Mouse (Mus musculus) CH12.LX (cell line): Measurements from ENCODE around the gene Sh3d21. TPM values are rescaled to one million over a fixed set of nuclear protein-coding genes. Genes with fewer than 3 reads are reported as not detected.

ENCODE experiments used
- DNase-seq: peaks from one replicate; pipeline ENCODE4 v3.0.0-alpha.2; 2013; ENCODE audit errors: extremely low read depth
- H3K27ac ChIP-seq: 2 replicates; pipeline ENCODE4 v1.5.1; 2012; ENCODE audit warnings: low read depth, mild to moderate bottlenecking, control low read depth, moderate library complexity; ENCODE audit not compliant: insufficient read depth
- H3K27me3 ChIP-seq: replicated peaks from 2 replicates; pipeline ENCODE3; 2012; ENCODE audit warnings: inconsistent platforms
- H3K36me3 ChIP-seq, 2 experiments: replicated peaks in 1 of 2; 2 replicates each; pipeline versions ENCODE3 to v1.6.1; 2012; ENCODE audit warnings: inconsistent platforms in 1 of 2, low read length in 1 of 2, mild to moderate bottlenecking in 1 of 2, mixed read lengths in 1 of 2, moderate library complexity in 1 of 2; ENCODE audit not compliant: control insufficient read depth in 1 of 2, insufficient read depth in 1 of 2
- H3K4me1 ChIP-seq, 2 experiments: 2 replicates each; pipeline ENCODE4 v1.6.1; 2012; ENCODE audit warnings: inconsistent platforms in 1 of 2, moderate library complexity in 1 of 2; ENCODE audit not compliant: insufficient read depth in 2 of 2, control insufficient read depth in 1 of 2
- H3K4me2 ChIP-seq: 2 replicates; pipeline ENCODE4 v1.6.1; 2012; ENCODE audit warnings: low read depth, mild to moderate bottlenecking, control low read depth; ENCODE audit not compliant: poor library complexity, insufficient read depth, severe bottlenecking
- H3K4me3 ChIP-seq, 3 experiments: fragments of 150-350 bp in 1 of 3; sonication (generic) in 1 of 3; replicated peaks in 1 of 3; 2 replicates each; pipeline versions ENCODE3 to v1.5.1; 2011 to 2012; ENCODE audit warnings: low read depth in 2 of 3, low read length in 2 of 3, mild to moderate bottlenecking in 2 of 3, moderate library complexity in 2 of 3, control low read depth in 1 of 3, improper control_type of control experiment in 1 of 3, inconsistent platforms in 1 of 3, mixed read lengths in 1 of 3; ENCODE audit not compliant: poor library complexity in 1 of 3
- H3K79me2 ChIP-seq: replicated peaks from 2 replicates; pipeline ENCODE4 v1.6.1; 2012; ENCODE audit warnings: mild to moderate bottlenecking, moderate library complexity; ENCODE audit not compliant: control insufficient read depth, poor library complexity, insufficient read depth, severe bottlenecking; ENCODE audit errors: extremely low read depth
- H3K9ac ChIP-seq: 2 replicates; pipeline ENCODE4 v1.6.1; 2012; ENCODE audit warnings: low read depth, mild to moderate bottlenecking, control low read depth, moderate library complexity; ENCODE audit not compliant: insufficient read depth
- H3K9me3 ChIP-seq: replicated peaks from 2 replicates; pipeline ENCODE3; 2012; ENCODE audit warnings: low read length, inconsistent platforms, mixed read lengths
- BHLHE40 ChIP-seq: IDR thresholded peaks from 2 replicates; pipeline ENCODE4 v1.6.1; 2011; ENCODE audit warnings: mild to moderate bottlenecking, low read depth, low read length, improper control_type of control experiment
- CHD2 ChIP-seq: IDR thresholded peaks from 2 replicates; pipeline ENCODE4 v1.6.1; 2011; ENCODE audit warnings: low read length, improper control_type of control experiment
- ELF1 ChIP-seq: IDR thresholded peaks from 2 replicates; pipeline ENCODE4 v1.6.1; 2014; ENCODE audit warnings: low read depth, mild to moderate bottlenecking, inconsistent platforms, low read length, improper control_type of control experiment
- ETS1 ChIP-seq: conservative IDR thresholded peaks from 2 replicates; pipeline ENCODE4 v1.6.1; 2012; ENCODE audit warnings: low read depth, mild to moderate bottlenecking, inconsistent platforms, low read length, improper control_type of control experiment, moderate library complexity
- IRF4 ChIP-seq: IDR thresholded peaks from 2 replicates; pipeline ENCODE4 v1.6.1; 2014; ENCODE audit warnings: low read depth, mild to moderate bottlenecking, inconsistent platforms, low read length, improper control_type of control experiment
- JUN ChIP-seq: IDR thresholded peaks from 2 replicates; pipeline ENCODE4 v1.6.1; 2011; ENCODE audit warnings: low read depth, mild to moderate bottlenecking, low read length, improper control_type of control experiment, moderate library complexity; ENCODE audit not compliant: insufficient read depth
- JUND ChIP-seq: conservative IDR thresholded peaks from 2 replicates; pipeline ENCODE4 v1.6.1; 2011; ENCODE audit warnings: low read depth, low read length, improper control_type of control experiment
- KAT2A ChIP-seq: IDR thresholded peaks from 2 replicates; pipeline ENCODE4 v1.6.1; 2012; ENCODE audit warnings: low read length, improper control_type of control experiment, inconsistent platforms; ENCODE audit not compliant: insufficient replicate concordance
- MAX ChIP-seq: IDR thresholded peaks from 2 replicates; pipeline ENCODE4 v1.6.1; 2011; ENCODE audit warnings: low read length, improper control_type of control experiment
- MEF2A ChIP-seq: IDR thresholded peaks from 2 replicates; pipeline ENCODE4 v1.6.1; 2014; ENCODE audit warnings: low read depth, mild to moderate bottlenecking, inconsistent platforms, low read length, improper control_type of control experiment, borderline replicate concordance
- MXI1 ChIP-seq: IDR thresholded peaks from 2 replicates; pipeline ENCODE4 v1.6.1; 2011; ENCODE audit warnings: mild to moderate bottlenecking, low read depth, low read length, improper control_type of control experiment
- NELFE ChIP-seq: IDR thresholded peaks from 2 replicates; pipeline ENCODE4 v1.6.1; 2011; ENCODE audit warnings: low read depth, low read length, improper control_type of control experiment
- NRF1 ChIP-seq: IDR thresholded peaks from 2 replicates; pipeline ENCODE4 v1.6.1; 2014; ENCODE audit warnings: low read depth, mild to moderate bottlenecking, inconsistent platforms, low read length, improper control_type of control experiment, moderate library complexity
- POLR2A ChIP-seq: IDR thresholded peaks from 2 replicates; pipeline ENCODE4 v1.6.1; 2011; ENCODE audit warnings: low read depth, mild to moderate bottlenecking, improper control_type of control experiment, low read length
- RCOR1 ChIP-seq: conservative IDR thresholded peaks from 2 replicates; pipeline ENCODE4 v1.6.1; 2012; ENCODE audit warnings: low read depth, mild to moderate bottlenecking, inconsistent platforms, low read length, improper control_type of control experiment
- SMC3 ChIP-seq: IDR thresholded peaks from 2 replicates; pipeline ENCODE4 v1.6.1; 2011; ENCODE audit warnings: low read depth, low read length, improper control_type of control experiment
- UBTF ChIP-seq: IDR thresholded peaks from 2 replicates; pipeline ENCODE4 v1.6.1; 2012; ENCODE audit warnings: low read depth, mild to moderate bottlenecking, inconsistent platforms, low read length, improper control_type of control experiment, moderate library complexity
- USF1 ChIP-seq: IDR thresholded peaks from 2 replicates; pipeline ENCODE4 v1.6.1; 2014; ENCODE audit warnings: low read depth, mild to moderate bottlenecking, inconsistent platforms, low read length, improper control_type of control experiment
- USF2 ChIP-seq: conservative IDR thresholded peaks from 2 replicates; pipeline ENCODE4 v1.6.1; 2011; ENCODE audit warnings: low read depth, low read length, improper control_type of control experiment
- ZC3H11A ChIP-seq: IDR thresholded peaks from 2 replicates; pipeline ENCODE4 v1.6.1; 2012; ENCODE audit warnings: low read depth, mild to moderate bottlenecking, inconsistent platforms, low read length, improper control_type of control experiment
- ZMIZ1 ChIP-seq: IDR thresholded peaks from 2 replicates; pipeline ENCODE4 v1.6.1; 2012; ENCODE audit warnings: low read depth, mild to moderate bottlenecking, inconsistent platforms, low read length, improper control_type of control experiment
- dilution Hi-C: fragments of 300-500 bp; cut with MboI; formaldehyde crosslinking; loops from 2 replicates; pipeline ENCODE4 v1.14.3; 2020; ENCODE audit warnings: low sequenced_read_pairs; ENCODE audit not compliant: extremely low pct_unique_long_range_greater_than_20kb, extremely low pct_ligation_motif_present
- in situ Hi-C: fragments of 300-500 bp; cut with MboI; formaldehyde crosslinking; loops from 3 replicates; pipeline ENCODE4 v1.14.3; 2019; ENCODE audit warnings: low sequenced_read_pairs, low pct_ligation_motif_present, low pct_unique_long_range_greater_than_20kb, mixed read lengths
- polyA plus RNA-seq: library from polyadenylated mRNA; unstranded; fragments of >175 nt; gene quantifications from 2 replicates; pipeline ENCODE4 v1.2.1, GENCODE M21; 2012; ENCODE audit warnings: low read depth; ENCODE audit not compliant: insufficient read length
- total RNA-seq, 2 experiments: library from RNA; depleted of rRNA; stranded (reverse); fragments of 300-350 nt in 1 of 2; fragments of >200 nt in 1 of 2; gene quantifications; 2 replicates each; pipeline ENCODE4 v1.2.3; 2012 to 2014

Gene Sh3d21
- total and polyA plus RNA-seq, 3 experiments: 0.21 to 0.46 (median 0.35) TPM

DNA sequence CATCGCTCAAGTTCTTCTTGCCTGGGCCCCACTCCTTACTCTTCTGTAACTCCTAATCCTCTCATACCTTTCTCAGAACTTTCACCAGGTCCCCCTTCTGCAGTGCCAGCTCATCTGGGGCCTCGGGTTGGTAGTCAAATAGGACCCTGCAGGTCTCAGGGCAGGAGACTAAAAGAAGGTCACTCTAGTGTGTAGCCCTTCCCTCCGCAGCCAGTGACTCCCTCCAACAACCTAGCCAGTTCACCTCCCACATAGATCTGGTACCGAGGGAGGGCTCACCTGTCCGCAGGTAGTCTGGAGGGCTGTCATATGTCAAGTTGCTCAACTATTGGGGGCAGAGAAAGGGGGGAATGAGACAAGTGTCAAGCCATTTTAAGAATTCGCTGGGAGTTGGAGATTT, 1.8 kb downstream of the Sh3d21 start:
- Histone ChIP-seq H3K4me2 (no peak overlapping the region), H3K79me2 (no peaks in the 10 kb centered on the region), H3K27me3 (no peaks in the 10 kb centered on the region), H3K27ac (no peak overlapping the region), H3K36me3 (peaks cover 20 to 64% of the 10 kb centered on the region in 2 experiments), H3K4me3 (no peak overlapping the region), H3K4me1 (no peaks in the 10 kb centered on the region), H3K9me3 (no peaks in the 10 kb centered on the region), H3K9ac (no peak overlapping the region)
- DNase-seq: no peak
- in situ Hi-C loops (no loop called here), dilution Hi-C loops (no loop called here)
- TF ChIP-seq POLR2A (no peak), NRF1 (no peak), MEF2A (no peak), CHD2 (no peak), MAX (no peak), UBTF (no peak), ELF1 (no peak), ETS1 (no peak), KAT2A (no peak), JUN (no peak), ZMIZ1 (no peak), BHLHE40 (no peak)

GRCm38 (mm10) chr4:126160981-126161380, 2.3 kb downstream of the Sh3d21 start:
- dilution Hi-C loops (no loop called here), in situ Hi-C loops (no loop called here)

GRCm38 (mm10) chr4:126159455-126159854, 3.8 kb downstream of the Sh3d21 start:
- in situ Hi-C loops: no loop called here
- Histone ChIP-seq H3K9ac (no peak overlapping the region), H3K27me3 (no peaks in the 10 kb centered on the region), H3K4me3 (no peak overlapping the region), H3K4me2 (no peak overlapping the region), H3K27ac (no peak overlapping the region), H3K9me3 (no peaks in the 10 kb centered on the region), H3K79me2 (no peaks in the 10 kb centered on the region), H3K4me1 (no peaks in the 10 kb centered on the region), H3K36me3 (peaks cover 5 to 68% of the 10 kb centered on the region in 2 experiments)
- TF ChIP-seq JUND (no peak), NELFE (no peak), IRF4 (no peak), RCOR1 (no peak), NRF1 (no peak)
- dilution Hi-C loops: no loop called here
- DNase-seq: no peak

More at GRCm38 (mm10) chr4:126160981-126161380, 2.3 kb downstream of the Sh3d21 start:
- H3K9ac ChIP-seq: no peak overlapping the region
- TF ChIP-seq MXI1: no peak
- TF ChIP-seq SMC3: no peak
- no peak for TF ChIP-seq ZC3H11A
- TF ChIP-seq USF1: no peak
- no peak for TF ChIP-seq USF2
- TF ChIP-seq NELFE: no peak
- TF ChIP-seq IRF4: no peak
- no peak for TF ChIP-seq MAX
- no peak for TF ChIP-seq RCOR1
- no peaks in the 10 kb centered on the region for H3K4me1 ChIP-seq
- DNase-seq: no peak
- no peaks in the 10 kb centered on the region for H3K27me3 ChIP-seq
- H3K9me3 ChIP-seq: no peaks in the 10 kb centered on the region
- no peak overlapping the region for H3K27ac ChIP-seq
- H3K4me3 ChIP-seq: no peak overlapping the region
- peaks cover 15 to 64% of the 10 kb centered on the region in 2 experiments for H3K36me3 ChIP-seq
- H3K4me2 ChIP-seq: no peak overlapping the region
- no peaks in the 10 kb centered on the region for H3K79me2 ChIP-seq
